Mouse (Mus musculus) forebrain, embryonic 14.5 days (tissue): Measurements from ENCODE around the gene Rtn4r. TPM values are rescaled to one million over a fixed set of nuclear protein-coding genes. Genes with fewer than 3 reads are reported as not detected.

ENCODE experiments used
- ATAC-seq: fragments of 200-750 bp; cut with Nextera tagmentation; 2 replicates; pipeline ENCODE4 v1.8.0; 2017; ENCODE audit warnings: mild to moderate bottlenecking, moderate library complexity
- DNase-seq: peaks from one replicate; pipeline ENCODE4 v3.0.0-alpha.2; 2015; ENCODE audit warnings: low spot score
- H3K27ac ChIP-seq: fragments of 300-500 bp; sonication (generic); 2 replicates; pipeline ENCODE4 v1.5.1; 2014; ENCODE audit warnings: low read depth, mild to moderate bottlenecking, control low read depth, low read length, moderate library complexity
- H3K27me3 ChIP-seq: fragments of 300-500 bp; sonication (generic); replicated peaks from 2 replicates; pipeline ENCODE4 v1.6.1; 2014; ENCODE audit warnings: low read length, control low read depth, mixed read lengths; ENCODE audit not compliant: control insufficient read depth, insufficient read depth
- H3K36me3 ChIP-seq: fragments of 300-500 bp; sonication (generic); 2 replicates; pipeline ENCODE4 v1.6.1; 2014; ENCODE audit warnings: low read length, control low read depth; ENCODE audit not compliant: control insufficient read depth, insufficient read depth
- H3K4me1 ChIP-seq: fragments of 300-500 bp; sonication (generic); 2 replicates; pipeline ENCODE4 v1.6.1; 2014; ENCODE audit warnings: antibody characterized with exemption, low read length, control low read depth; ENCODE audit not compliant: control insufficient read depth, insufficient read depth
- H3K4me2 ChIP-seq: fragments of 300-500 bp; sonication (generic); 2 replicates; pipeline ENCODE4 v1.6.1; 2014; ENCODE audit warnings: mild to moderate bottlenecking, control low read depth, low read length
- H3K4me3 ChIP-seq: fragments of 300-500 bp; sonication (generic); 2 replicates; pipeline ENCODE4 v1.5.1; 2014; ENCODE audit warnings: low read depth, low read length, control low read depth
- H3K9ac ChIP-seq: fragments of 300-500 bp; sonication (generic); 2 replicates; pipeline ENCODE4 v1.6.1; 2014; ENCODE audit warnings: mild to moderate bottlenecking, low read length, control low read depth, moderate library complexity
- H3K9me3 ChIP-seq: fragments of 300-500 bp; sonication (generic); replicated peaks from 2 replicates; pipeline ENCODE4 v1.6.1; 2016; ENCODE audit warnings: low read length, control low read depth, mixed read lengths; ENCODE audit not compliant: control insufficient read depth
- whole genome bisulfite sequencing: fragments of 180-500 bp; shearing (Covaris S2); extraction: QIAGEN DNeasy Blood & Tissue Kit; methylation state at CpG from one replicate; pipeline ENCODE4 v1.1.7; 2014; 5-methylcytosine and 5-hydroxymethylcytosine counted together
- polyA plus RNA-seq: library from polyadenylated mRNA; unstranded; fragments of >200 nt; fragmentation: Nextera tagmentation; extraction: Ambion mirVana; gene quantifications from 2 replicates; pipeline ENCODE4 v1.2.1, GENCODE M21; 2014

Rtn4r gene
- polyA plus RNA-seq, 1 experiment from 2014 or later = 11.0 TPM

GRCm38 (mm10) chr16:18129413-18129812 lies 2.0 kb downstream of the Rtn4r start:
- Histone ChIP-seq H3K4me2 (peak overlapping the region; percentile 92), H3K27me3 (0 out of 2 replicates have a peak, but pooled peaks cover 4% of the 10 kb centered on the region), H3K4me3 (peak overlapping the region; percentile 75), H3K9me3 (no peaks in the 10 kb centered on the region), H3K36me3 (no peaks in the 10 kb centered on the region), H3K27ac (no peak overlapping the region), H3K9ac (peak overlapping the region; percentile 29; the same call in 1 of the 2 replicates), H3K4me1 (peaks cover 17% of the 10 kb centered on the region)
- 69% methylated on average over 5 of the region's 5 CpGs for WGBS
- ATAC-seq = no peak
- no peak for DNase-seq

GRCm38 (mm10) chr16:18130288-18130687 lies 2.8 kb downstream of the Rtn4r start:
- H3K4me2 ChIP-seq = peak overlapping the region; percentile 4; the same call in 1 of the 2 replicates
- WGBS = 24% methylated on average over 4 of the region's 4 CpGs
- peaks cover 17% of the 10 kb centered on the region for H3K4me1 ChIP-seq
- ATAC-seq (no peak), DNase-seq (peak; percentile 79)
- H3K27ac ChIP-seq = peak overlapping the region; percentile 56
- H3K9ac ChIP-seq = peak overlapping the region; percentile 1; the same call in 1 of the 2 replicates
- no peaks in the 10 kb centered on the region for H3K9me3 ChIP-seq
- H3K27me3 ChIP-seq = 0 out of 2 replicates have a peak, but pooled peaks cover 4% of the 10 kb centered on the region
- no peak overlapping the region for H3K4me3 ChIP-seq
- no peaks in the 10 kb centered on the region for H3K36me3 ChIP-seq

- no peaks in the 10 kb centered on the region for H3K9me3 ChIP-seq
- peak overlapping the region; percentile 56 for H3K27ac ChIP-seq
- H3K27me3 ChIP-seq = 0 out of 2 replicates have a peak, but pooled peaks cover 4% of the 10 kb centered on the region
- no peak overlapping the region; the same call in 1 of the 2 replicates for H3K9ac ChIP-seq
- H3K4me2 ChIP-seq = peak overlapping the region; percentile 4; the same call in 1 of the 2 replicates
- peak; percentile 92 for DNase-seq
- H3K36me3 ChIP-seq = no peaks in the 10 kb centered on the region
- peaks cover 17% of the 10 kb centered on the region for H3K4me1 ChIP-seq
- peak; percentile 38; the same call in 1 of the 2 replicates for ATAC-seq
- no peak overlapping the region for H3K4me3 ChIP-seq
Measured at GRCm38 (mm10) chr16:18130705-18131104, 3.3 kb downstream of the Rtn4r start.

- WGBS = 82% methylated on average over 11 of the region's 11 CpGs
- Histone ChIP-seq H3K27ac (peak overlapping the region; percentile 56), H3K4me3 (no peak overlapping the region), H3K9me3 (no peaks in the 10 kb centered on the region), H3K36me3 (no peaks in the 10 kb centered on the region), H3K4me1 (peaks cover 17% of the 10 kb centered on the region), H3K9ac (0 out of 2 replicates have a peak overlapping the region, but pooled peaks have one; percentile 5), H3K4me2 (no peak overlapping the region), H3K27me3 (no peaks in the 10 kb centered on the region)
- DNase-seq (no peak), ATAC-seq (no peak)
Measured at GRCm38 (mm10) chr16:18131245-18131939, 4.0 kb downstream of the Rtn4r start.

- WGBS = 78% methylated on average over 1 of the region's 1 CpGs
- peaks cover 17% of the 10 kb centered on the region for H3K4me1 ChIP-seq
- H3K4me2 ChIP-seq = no peak overlapping the region
- no peak for DNase-seq
- H3K4me3 ChIP-seq = no peak overlapping the region
- no peak for ATAC-seq
- H3K9me3 ChIP-seq = no peaks in the 10 kb centered on the region
- H3K27ac ChIP-seq = 0 out of 2 replicates have a peak overlapping the region, but pooled peaks have one; percentile 56
- no peaks in the 10 kb centered on the region for H3K27me3 ChIP-seq
- H3K9ac ChIP-seq = no peak overlapping the region
- no peaks in the 10 kb centered on the region for H3K36me3 ChIP-seq
Measured at GRCm38 (mm10) chr16:18132026-18132425, 4.6 kb downstream of the Rtn4r start.

GRCm38 (mm10) chr16:18132575-18132974 lies 5.1 kb downstream of the Rtn4r start:
- Histone ChIP-seq H3K4me2 (no peak overlapping the region), H3K4me3 (no peak overlapping the region), H3K4me1 (peaks cover 17% of the 10 kb centered on the region), H3K9me3 (no peaks in the 10 kb centered on the region), H3K9ac (no peak overlapping the region), H3K36me3 (no peaks in the 10 kb centered on the region), H3K27ac (no peak overlapping the region), H3K27me3 (no peaks in the 10 kb centered on the region)
- ATAC-seq (no peak), DNase-seq (no peak)
- WGBS = 89% methylated on average over 3 of the region's 3 CpGs

GRCm38 (mm10) chr16:18133133-18133920 lies 5.9 kb downstream of the Rtn4r start:
- Histone ChIP-seq H3K9ac (no peak overlapping the region), H3K4me2 (no peak overlapping the region), H3K27ac (no peak overlapping the region), H3K27me3 (no peaks in the 10 kb centered on the region), H3K4me3 (no peak overlapping the region), H3K36me3 (no peaks in the 10 kb centered on the region), H3K9me3 (no peaks in the 10 kb centered on the region), H3K4me1 (peaks cover 17% of the 10 kb centered on the region)
- no peak for DNase-seq
- 88% methylated on average over 5 of the region's 5 CpGs for WGBS
- ATAC-seq = no peak

- no peak overlapping the region for H3K4me3 ChIP-seq
- H3K36me3 ChIP-seq = no peaks in the 10 kb centered on the region
- 0 out of 2 replicates have a peak, but pooled peaks cover 5% of the 10 kb centered on the region for H3K4me1 ChIP-seq
- H3K27me3 ChIP-seq = no peaks in the 10 kb centered on the region
- WGBS = 82% methylated on average over 5 of the region's 5 CpGs
- no peak overlapping the region for H3K27ac ChIP-seq
- no peak overlapping the region for H3K9ac ChIP-seq
- no peaks in the 10 kb centered on the region for H3K9me3 ChIP-seq
- ATAC-seq (no peak), DNase-seq (no peak)
- H3K4me2 ChIP-seq = no peak overlapping the region
Measured at GRCm38 (mm10) chr16:18135196-18135595, 7.8 kb downstream of the Rtn4r start.
